Mouse (Mus musculus): Measurements from ENCODE around the gene Arpc5. TPM values are rescaled to one million over a fixed set of nuclear protein-coding genes. Genes with fewer than 3 reads are reported as not detected.

Gene Arpc5
- polyA plus RNA-seq, 1 experiment from 2014 or later = 131 TPM

DNA sequence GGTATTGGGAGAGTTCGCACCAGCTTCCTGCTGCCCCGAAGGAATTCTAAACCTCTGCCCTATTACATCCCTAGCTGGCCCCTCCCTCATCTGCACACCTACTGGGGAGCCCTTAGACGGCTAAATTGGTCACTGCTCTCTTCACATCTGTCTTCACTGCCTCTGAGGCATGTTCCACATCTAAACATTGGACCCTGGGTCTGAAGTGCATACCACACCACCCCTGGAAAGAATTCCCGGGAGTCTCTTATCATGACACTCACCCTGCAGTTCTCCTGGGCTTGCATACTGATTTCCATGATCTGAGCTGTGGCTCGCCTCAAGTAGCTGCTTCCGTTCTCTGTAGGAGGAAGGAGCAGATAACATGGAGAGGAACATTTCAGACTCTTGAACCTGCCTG lies 24.5 kb downstream of the Arpc5 start:
- Histone ChIP-seq H3K27ac (ENCODE audit: low read length) (no peak overlapping the region), H3K9ac (ENCODE audit: low read depth, low read length) (no peak overlapping the region), H3K4me1 (ENCODE audit: control insufficient read depth, low read depth, low read length) (no peaks in the 10 kb centered on the region; the same call in none of the 2 replicates), H3K27me3 (ENCODE audit: control insufficient read depth, insufficient read depth, low read depth, low read length) (no peaks in the 10 kb centered on the region), H3K36me3 (ENCODE audit: control insufficient read depth, insufficient read depth) (no peaks in the 10 kb centered on the region), H3K9me3 (replicated peaks; ENCODE audit: control insufficient read depth, low read length) (no peaks in the 10 kb centered on the region), H3K4me2 (ENCODE audit: low read depth, low read length) (no peak overlapping the region), H3K4me3 (ENCODE audit: low read depth, low read length) (no peak overlapping the region)
- WGBS (ENCODE audit: insufficient replicate concordance) = 14% methylated on average over 6 of the region's 6 CpGs
- ATAC-seq (ENCODE audit: low read depth) = no peak

DNA sequence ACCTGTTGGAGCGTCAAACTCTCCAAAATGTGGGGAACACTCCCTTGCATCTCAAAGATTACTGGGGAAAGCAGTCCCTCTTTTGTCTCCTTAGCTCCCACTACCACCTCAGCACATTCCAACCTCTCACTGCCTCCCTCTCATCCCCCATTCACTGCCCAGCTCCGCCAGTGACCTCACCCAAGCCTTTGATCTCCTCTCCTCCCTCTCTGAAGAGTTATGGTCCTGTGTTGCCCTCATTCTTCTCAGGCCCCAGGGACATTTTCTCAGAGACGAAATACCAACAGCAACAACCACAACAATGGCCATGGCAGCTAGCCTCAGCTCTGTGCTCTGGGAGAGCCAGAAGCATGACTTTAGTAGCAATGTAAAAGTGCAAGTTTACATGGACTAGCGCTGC lies 24.9 kb downstream of the Arpc5 start:
- H3K4me3 ChIP-seq (ENCODE audit: low read depth, low read length) = no peak overlapping the region
- ATAC-seq (ENCODE audit: low read depth) = no peak
- no peaks in the 10 kb centered on the region; the same call in none of the 2 replicates for H3K4me1 ChIP-seq (ENCODE audit: control insufficient read depth, low read depth, low read length)
- no peak overlapping the region for H3K27ac ChIP-seq (ENCODE audit: low read length)
- no peaks in the 10 kb centered on the region for H3K36me3 ChIP-seq (ENCODE audit: control insufficient read depth, insufficient read depth)
- H3K9ac ChIP-seq (ENCODE audit: low read depth, low read length) = no peak overlapping the region
- no peaks in the 10 kb centered on the region for H3K27me3 ChIP-seq (ENCODE audit: control insufficient read depth, insufficient read depth, low read depth, low read length)
- no peak overlapping the region for H3K4me2 ChIP-seq (ENCODE audit: low read depth, low read length)
- WGBS (ENCODE audit: insufficient replicate concordance) = 49% methylated on average over 4 of the region's 4 CpGs
- no peaks in the 10 kb centered on the region for H3K9me3 ChIP-seq (replicated peaks; ENCODE audit: control insufficient read depth, low read length)

DNA sequence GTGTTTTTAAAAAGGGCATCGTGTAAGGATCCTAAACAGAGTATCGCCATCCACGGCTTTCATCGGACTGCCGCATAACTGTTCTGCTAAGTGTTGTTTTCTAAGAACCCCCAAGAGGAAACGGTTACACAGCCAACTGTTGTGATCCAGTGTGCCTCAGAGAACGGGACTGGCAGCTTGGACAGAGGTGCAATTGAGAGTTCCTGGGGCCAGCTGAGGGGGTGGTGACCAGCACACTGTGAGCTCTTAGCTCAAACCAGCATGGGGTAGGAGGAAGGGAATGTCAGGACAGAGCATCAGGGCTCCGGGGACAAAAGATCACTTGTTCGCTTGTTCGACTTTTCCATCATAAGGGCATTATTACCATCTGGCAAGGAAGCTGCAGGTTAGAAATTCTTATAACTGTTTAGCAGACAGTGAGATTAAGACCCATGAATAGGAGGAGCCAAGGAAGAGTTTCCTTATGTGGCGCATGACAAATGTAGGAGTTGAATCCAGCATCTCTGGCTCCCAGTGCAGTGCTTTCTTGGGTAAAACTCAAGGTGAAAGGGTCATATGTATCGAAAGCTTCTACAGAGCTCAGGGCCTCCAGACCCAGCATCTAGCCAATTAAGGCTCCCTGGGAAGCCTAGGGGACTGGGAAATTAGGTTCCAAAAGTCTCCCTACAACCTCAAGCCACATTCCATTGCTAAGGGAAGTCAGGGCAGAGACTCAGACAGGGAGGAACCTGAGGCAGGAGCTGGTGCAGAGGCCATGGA lies 26.6 kb downstream of the Arpc5 start:
- H3K4me1 ChIP-seq (ENCODE audit: control insufficient read depth, low read depth, low read length) = no peaks in the 10 kb centered on the region; the same call in none of the 2 replicates
- H3K27ac ChIP-seq (ENCODE audit: low read length) = no peak overlapping the region
- H3K4me3 ChIP-seq (ENCODE audit: low read depth, low read length) = no peak overlapping the region
- 77% methylated on average over 12 of the region's 12 CpGs for WGBS (ENCODE audit: insufficient replicate concordance)
- no peaks in the 10 kb centered on the region for H3K36me3 ChIP-seq (ENCODE audit: control insufficient read depth, insufficient read depth)
- no peak overlapping the region for H3K4me2 ChIP-seq (ENCODE audit: low read depth, low read length)
- no peak for ATAC-seq (ENCODE audit: low read depth)
- no peak overlapping the region for H3K9ac ChIP-seq (ENCODE audit: low read depth, low read length)
- no peaks in the 10 kb centered on the region for H3K27me3 ChIP-seq (ENCODE audit: control insufficient read depth, insufficient read depth, low read depth, low read length)
- no peaks in the 10 kb centered on the region for H3K9me3 ChIP-seq (replicated peaks; ENCODE audit: control insufficient read depth, low read length)

DNA sequence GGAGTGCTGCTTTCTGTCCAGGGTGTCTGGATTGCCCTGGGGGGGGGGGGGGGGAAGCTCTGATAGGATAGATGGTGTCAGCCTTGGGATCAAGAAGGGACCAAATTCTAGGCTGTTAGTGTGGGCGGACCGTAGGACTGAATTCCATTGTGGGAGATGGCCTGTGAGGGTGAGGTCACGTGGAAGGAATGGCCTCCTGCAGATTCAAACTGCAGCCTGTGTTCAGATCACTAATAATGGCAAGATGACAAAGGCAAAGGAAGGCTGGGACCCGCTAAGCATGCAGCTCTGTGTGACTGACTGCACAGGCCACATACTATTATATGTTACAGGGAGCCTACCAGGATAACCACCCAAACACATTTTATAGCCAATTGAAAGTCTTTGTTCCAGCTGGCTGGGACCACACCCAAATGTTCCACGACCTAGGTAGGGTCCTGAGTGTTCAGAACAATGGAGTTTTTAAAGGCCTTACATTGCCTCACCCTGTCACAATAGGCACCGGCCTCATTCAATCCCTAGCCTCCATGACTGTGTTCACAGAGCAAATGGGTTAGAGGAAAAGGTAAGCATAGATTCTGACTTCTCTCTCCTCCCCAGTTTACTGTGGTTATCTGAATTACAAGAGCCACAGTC lies 27.3 kb downstream of the Arpc5 start:
- no peak overlapping the region for H3K4me3 ChIP-seq (ENCODE audit: low read depth, low read length)
- 65% methylated on average over 6 of the region's 6 CpGs for WGBS (ENCODE audit: insufficient replicate concordance)
- no peak overlapping the region for H3K27ac ChIP-seq (ENCODE audit: low read length)
- no peak overlapping the region for H3K9ac ChIP-seq (ENCODE audit: low read depth, low read length)
- H3K4me2 ChIP-seq (ENCODE audit: low read depth, low read length) = no peak overlapping the region
- no peaks in the 10 kb centered on the region for H3K27me3 ChIP-seq (ENCODE audit: control insufficient read depth, insufficient read depth, low read depth, low read length)
- no peak for ATAC-seq (ENCODE audit: low read depth)
- no peaks in the 10 kb centered on the region for H3K36me3 ChIP-seq (ENCODE audit: control insufficient read depth, insufficient read depth)
- no peaks in the 10 kb centered on the region; the same call in 1 of the 2 replicates for H3K4me1 ChIP-seq (ENCODE audit: control insufficient read depth, low read depth, low read length)
- H3K9me3 ChIP-seq (replicated peaks; ENCODE audit: control insufficient read depth, low read length) = no peaks in the 10 kb centered on the region

DNA sequence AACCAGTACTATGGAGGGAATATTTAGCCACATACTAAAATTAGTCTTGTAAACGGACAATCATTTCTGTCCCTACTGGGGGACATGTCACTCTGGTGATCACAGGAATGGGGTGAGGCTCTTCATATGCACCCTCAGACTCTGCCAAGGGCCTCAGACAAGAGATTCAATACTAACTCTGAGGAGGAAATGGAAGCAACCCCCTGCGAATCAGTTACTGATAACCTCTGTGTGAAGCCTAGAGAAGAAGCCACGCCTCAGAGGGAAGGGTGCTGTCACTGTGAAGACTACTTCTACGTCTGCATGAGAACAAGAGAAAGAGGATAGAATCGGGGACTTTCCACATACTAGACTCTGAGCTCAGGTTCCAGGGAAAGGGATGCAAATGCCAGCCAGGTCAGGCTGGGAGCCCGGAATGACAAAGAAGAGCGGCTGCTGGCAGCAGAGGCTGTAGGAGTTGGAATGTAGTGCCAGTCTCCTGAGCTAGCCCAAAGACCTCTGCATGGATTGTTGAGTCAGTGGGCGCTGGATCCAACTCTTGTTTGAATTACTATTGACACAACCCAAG lies 29.4 kb downstream of the Arpc5 start:
- no peak for ATAC-seq (ENCODE audit: low read depth)
- Histone ChIP-seq H3K27ac (ENCODE audit: low read length) (no peak overlapping the region), H3K36me3 (ENCODE audit: control insufficient read depth, insufficient read depth) (no peaks in the 10 kb centered on the region), H3K4me1 (ENCODE audit: control insufficient read depth, low read depth, low read length) (no peaks in the 10 kb centered on the region; the same call in 1 of the 2 replicates), H3K4me3 (ENCODE audit: low read depth, low read length) (no peak overlapping the region), H3K9me3 (replicated peaks; ENCODE audit: control insufficient read depth, low read length) (no peaks in the 10 kb centered on the region), H3K4me2 (ENCODE audit: low read depth, low read length) (no peak overlapping the region), H3K27me3 (ENCODE audit: control insufficient read depth, insufficient read depth, low read depth, low read length) (no peaks in the 10 kb centered on the region), H3K9ac (ENCODE audit: low read depth, low read length) (no peak overlapping the region)
- 37% methylated on average over 8 of the region's 8 CpGs for WGBS (ENCODE audit: insufficient replicate concordance)

DNA sequence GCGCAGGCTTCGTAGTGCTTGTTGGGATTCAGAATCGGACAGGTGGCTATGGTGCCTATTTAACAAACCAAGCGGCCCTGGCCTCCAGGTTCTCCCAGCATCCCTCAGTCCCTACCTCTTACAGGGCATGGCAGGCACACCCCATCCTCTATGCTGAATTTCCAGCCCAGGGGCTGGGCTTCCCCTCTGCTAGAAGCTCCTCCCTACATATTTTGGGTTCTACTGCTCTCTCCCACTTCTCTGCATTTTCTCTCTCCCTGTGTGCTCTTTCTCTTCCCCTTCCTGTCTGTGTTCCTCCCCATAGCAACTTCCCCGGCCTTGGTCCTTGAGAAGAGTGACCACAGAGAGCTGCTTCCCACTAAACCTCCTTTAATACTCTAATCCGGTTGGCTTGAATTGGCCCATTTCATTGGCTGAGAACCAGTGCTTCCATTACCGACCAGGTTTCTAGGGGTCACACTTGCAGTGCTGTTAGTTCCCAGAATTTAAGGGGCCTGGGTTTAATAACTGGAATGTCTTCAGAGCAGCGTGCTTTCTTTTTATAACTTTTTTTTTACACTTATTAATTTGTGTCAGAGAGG lies 30.4 kb downstream of the Arpc5 start:
- Histone ChIP-seq H3K4me1 (ENCODE audit: control insufficient read depth, low read depth, low read length) (no peaks in the 10 kb centered on the region; the same call in 1 of the 2 replicates), H3K27ac (ENCODE audit: low read length) (no peak overlapping the region), H3K27me3 (ENCODE audit: control insufficient read depth, insufficient read depth, low read depth, low read length) (no peaks in the 10 kb centered on the region), H3K9me3 (replicated peaks; ENCODE audit: control insufficient read depth, low read length) (no peaks in the 10 kb centered on the region), H3K9ac (ENCODE audit: low read depth, low read length) (no peak overlapping the region), H3K4me2 (ENCODE audit: low read depth, low read length) (no peak overlapping the region), H3K4me3 (ENCODE audit: low read depth, low read length) (no peak overlapping the region), H3K36me3 (ENCODE audit: control insufficient read depth, insufficient read depth) (no peaks in the 10 kb centered on the region)
- 60% methylated on average over 8 of the region's 8 CpGs for WGBS (ENCODE audit: insufficient replicate concordance)
- 0 out of 2 replicates have a peak, but pooled peaks have one; percentile 10 for ATAC-seq (ENCODE audit: low read depth)

DNA sequence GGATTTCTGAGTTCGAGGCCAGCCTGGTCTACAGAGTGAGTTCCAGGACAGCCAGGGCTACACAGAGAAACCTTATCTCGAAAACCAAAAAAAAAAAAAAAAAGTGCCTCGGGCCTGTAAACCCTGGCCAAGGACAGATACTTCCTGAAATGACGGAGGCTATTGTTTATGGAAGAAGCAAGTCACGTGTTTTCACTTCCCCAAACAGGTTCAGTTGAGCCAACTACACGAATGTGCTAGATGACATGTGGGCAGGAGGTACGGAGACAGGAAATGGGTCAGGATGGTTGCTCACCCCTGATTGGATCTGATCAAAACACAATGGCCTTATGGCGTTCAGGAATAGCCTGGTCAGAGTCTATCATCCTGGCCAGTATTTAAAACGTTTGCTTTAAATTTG lies 31.8 kb downstream of the Arpc5 start:
- Histone ChIP-seq H3K36me3 (ENCODE audit: control insufficient read depth, insufficient read depth) (no peaks in the 10 kb centered on the region), H3K9ac (ENCODE audit: low read depth, low read length) (no peak overlapping the region), H3K27me3 (ENCODE audit: control insufficient read depth, insufficient read depth, low read depth, low read length) (no peaks in the 10 kb centered on the region), H3K9me3 (replicated peaks; ENCODE audit: control insufficient read depth, low read length) (no peaks in the 10 kb centered on the region), H3K4me2 (ENCODE audit: low read depth, low read length) (no peak overlapping the region), H3K27ac (ENCODE audit: low read length) (peak overlapping the region; percentile 14; the same call in 1 of the 2 replicates), H3K4me3 (ENCODE audit: low read depth, low read length) (no peak overlapping the region), H3K4me1 (ENCODE audit: control insufficient read depth, low read depth, low read length) (no peaks in the 10 kb centered on the region; the same call in 1 of the 2 replicates)
- 23% methylated on average over 9 of the region's 9 CpGs for WGBS (ENCODE audit: insufficient replicate concordance)
- ATAC-seq (ENCODE audit: low read depth) = peak; percentile 49; the same call in 1 of the 2 replicates

DNA sequence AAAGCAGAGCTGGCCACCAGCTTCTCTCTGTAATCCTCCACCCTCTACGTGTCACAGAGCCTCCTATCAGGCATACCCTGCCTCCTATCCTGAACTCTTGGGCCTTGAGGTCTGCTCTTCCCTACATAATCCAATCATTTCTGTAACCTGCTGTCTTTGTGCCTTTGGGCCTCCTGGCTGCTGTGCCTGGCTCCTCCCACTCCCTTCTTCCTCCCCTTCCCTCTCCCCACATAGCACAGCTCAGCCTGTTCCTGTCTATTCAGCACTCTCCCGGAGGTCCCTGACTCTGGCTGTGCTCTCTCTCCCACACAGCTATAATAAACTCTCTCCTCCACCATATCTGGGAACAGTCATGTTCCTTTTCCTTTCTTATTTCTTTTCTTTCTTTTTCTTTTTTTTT lies 33.6 kb downstream of the Arpc5 start, which contains the start of gene Ncf2:
Gene Ncf2, plus strand, starts transcription at position 298 of the 400 bp plus-strand sequence.
- H3K27ac ChIP-seq (ENCODE audit: low read length) = no peak within 1 kb of the TSS

More for the DNA sequence above, 33.6 kb downstream of the Arpc5 start, which contains the start of gene Ncf2:
- peak; percentile 53; the same call in 1 of the 2 replicates for ATAC-seq (ENCODE audit: low read depth)
- Histone ChIP-seq H3K27me3 (ENCODE audit: control insufficient read depth, insufficient read depth, low read depth, low read length) (no peaks in the 10 kb centered on the region), H3K9me3 (replicated peaks; ENCODE audit: control insufficient read depth, low read length) (no peaks in the 10 kb centered on the region), H3K36me3 (ENCODE audit: control insufficient read depth, insufficient read depth) (no peaks in the 10 kb centered on the region), H3K4me2 (ENCODE audit: low read depth, low read length) (no peak within 1 kb of the TSS), H3K4me1 (ENCODE audit: control insufficient read depth, low read depth, low read length) (no peaks in the 10 kb centered on the region; the same call in 1 of the 2 replicates), H3K4me3 (ENCODE audit: low read depth, low read length) (no peak within 1 kb of the TSS), H3K9ac (ENCODE audit: low read depth, low read length) (no peak within 1 kb of the TSS)
- WGBS (ENCODE audit: insufficient replicate concordance) = 11% methylated on average over 2 of the region's 2 CpGs
